8 mouse cellular contexts compared by ENCODE assay signal in genomic region chr14:79301466-79301875, GRCm38 (mm10). TPM values are rescaled to one million over a fixed set of nuclear protein-coding genes. Genes with fewer than 3 reads are reported as not detected.
DNase-seq lines count a peak whose midpoint lies in the region; ATAC-seq and TF ChIP-seq lines count a peak whose summit lies in the region.

TSS of gene Rgcc (minus strand) at chr14:79301645.

- WGBS in hindbrain, postnatal 0 days = 1% methylated on average over 25 of the region's 34 CpGs

- peak; percentile 91 for TF ChIP-seq POLR2A in cortical plate, adult 2 months (IDR thresholded peaks at IDR 0.05; ENCODE audit: extremely low read depth, insufficient read depth, low read length)

- peak within 1 kb of the TSS; percentile 65 for H3K4me3 ChIP-seq in cortical plate, adult 2 months (ENCODE audit: insufficient read depth, low read length)
- H3K4me3 ChIP-seq in hindbrain, postnatal 0 days (ENCODE audit: low read length) = peak within 1 kb of the TSS; percentile 58

- TF ChIP-seq CTCF in cortical plate, adult 2 months (IDR thresholded peaks at IDR 0.05; ENCODE audit: extremely low read depth, insufficient read depth, low read length) = peak; percentile 66
- peak; percentile 95 for TF ChIP-seq CTCF in hindbrain, postnatal 0 days (IDR thresholded peaks at IDR 0.05; ENCODE audit: low read depth)

- peak; percentile 93 to 95 for DNase-seq in gastrocnemius, adult 8-10 months (ENCODE audit: low spot score in 2 of 2)
- DNase-seq in hindbrain, postnatal 0 days (ENCODE audit: low spot score) = peak; percentile 94
- DNase-seq in left cerebral cortex, adult 18-20 months (ENCODE audit: low spot score in 2 of 2) = peak; percentile 90 to 93
- DNase-seq in lung, postnatal 4 days = peak; percentile 99
- DNase-seq in retina, postnatal 1 day = peak; percentile 95
- peak; percentile 99 for DNase-seq in thymus, postnatal 4 days

- ATAC-seq in activated CD4-positive, CD25-positive, alpha-beta regulatory T cell, adult 4 months = peak; percentile 90
- peak; percentile 96 for ATAC-seq in hindbrain, postnatal 0 days

- no peaks in the 10 kb centered on the region for H3K36me3 ChIP-seq in hindbrain, postnatal 0 days (ENCODE audit: insufficient read depth, low read length)

- H3K9me3 ChIP-seq in hindbrain, postnatal 0 days (ENCODE audit: low read length) = no peaks in the 10 kb centered on the region

- 0 out of 2 replicates have a peak, but pooled peaks cover 5% of the 10 kb centered on the region for H3K27me3 ChIP-seq in hindbrain, postnatal 0 days (ENCODE audit: insufficient read depth, low read length)

- H3K27ac ChIP-seq in cortical plate, adult 2 months (ENCODE audit: insufficient read depth, low read length) = peak within 1 kb of the TSS; percentile 27
- H3K27ac ChIP-seq in hindbrain, postnatal 0 days = peak within 1 kb of the TSS; percentile 32; the same call in 1 of the 2 replicates

- H3K9ac ChIP-seq in hindbrain, postnatal 0 days (replicated peaks; ENCODE audit: low read length) = peak within 1 kb of the TSS; percentile 63

- H3K4me2 ChIP-seq in hindbrain, postnatal 0 days (ENCODE audit: low read depth, low read length) = peak within 1 kb of the TSS; percentile 99

- peaks cover 2% of the 10 kb centered on the region; the same call in 1 of the 2 replicates for H3K4me1 ChIP-seq in cortical plate, adult 2 months (ENCODE audit: control insufficient read depth, insufficient read depth, low read length)
- 0 out of 2 replicates have a peak, but pooled peaks cover 6% of the 10 kb centered on the region for H3K4me1 ChIP-seq in hindbrain, postnatal 0 days (ENCODE audit: insufficient read depth, low read length)

RNA-seq across cellular contexts. Expression of gene Rgcc, which starts in this region (rescaled TPM):
- 10 to 100 TPM; 27.5 to 38.3 TPM for polyA plus RNA-seq in activated CD4-positive, CD25-positive, alpha-beta regulatory T cell, adult 4 months (2017; shearing (Covaris generic))
- polyA plus RNA-seq in cortical plate, adult 2 months (2012; rRNA removed) = 70.5 and 73.1 TPM in 2 replicates
- 10 to 100 TPM; 40.3 to 72.6 (median 66.7) TPM for total RNA-seq in gastrocnemius, adult 8-10 months (2022)
- total RNA-seq in hindbrain, postnatal 0 days (2014; rRNA removed) = 68.6 and 74.4 TPM in 2 replicates
- polyA plus RNA-seq in hindbrain, postnatal 0 days (2015; fragmentation: Nextera tagmentation; extraction: Ambion mirVana) = 43.3 and 55.1 TPM in 2 replicates
- 10 to 100 TPM; 29.7 to 33.7 TPM for total RNA-seq in left cerebral cortex, adult 18-20 months (2021)

Comparison
In these comparisons a context has a peak if more than half of its experiments do, and no peak if none do; other contexts are left out.
1. Peak in every context shown above with its lines: DNase-seq, ATAC-seq, H3K4me3 ChIP-seq and H3K27ac ChIP-seq.